Mouse (Mus musculus): ENCODE data around the gene Lcn5. TPM values are rescaled to one million over a fixed set of nuclear protein-coding genes. Genes with fewer than 3 reads are reported as not detected.

The Lcn5 gene
- 0.52 and 3.7 TPM in 2 replicates for polyA plus RNA-seq (2012; rRNA removed; ENCODE audit: low replicate concordance)

DNA sequence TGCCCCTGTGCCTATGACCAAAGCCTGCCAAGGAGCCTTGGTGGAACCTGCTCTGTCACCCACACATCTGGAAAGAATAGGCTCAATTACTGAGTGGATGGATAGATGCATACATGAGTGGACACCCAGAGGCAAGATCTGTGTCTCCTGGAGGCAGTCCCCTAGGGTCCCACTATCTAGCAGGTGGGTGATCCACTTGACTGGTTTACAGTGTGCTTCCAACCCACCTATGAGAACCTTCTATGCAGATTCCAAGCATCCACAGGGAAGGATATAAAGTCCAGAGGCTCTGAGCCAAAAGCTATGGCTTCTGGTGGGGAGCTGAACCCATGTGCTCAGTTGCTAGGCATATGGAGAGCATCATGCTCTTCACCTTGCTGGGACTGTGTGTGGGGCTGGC is at the start of gene Lcn5:
Lcn5 (plus strand) TSS at position 301 of the 400 bp plus-strand sequence.

DNA sequence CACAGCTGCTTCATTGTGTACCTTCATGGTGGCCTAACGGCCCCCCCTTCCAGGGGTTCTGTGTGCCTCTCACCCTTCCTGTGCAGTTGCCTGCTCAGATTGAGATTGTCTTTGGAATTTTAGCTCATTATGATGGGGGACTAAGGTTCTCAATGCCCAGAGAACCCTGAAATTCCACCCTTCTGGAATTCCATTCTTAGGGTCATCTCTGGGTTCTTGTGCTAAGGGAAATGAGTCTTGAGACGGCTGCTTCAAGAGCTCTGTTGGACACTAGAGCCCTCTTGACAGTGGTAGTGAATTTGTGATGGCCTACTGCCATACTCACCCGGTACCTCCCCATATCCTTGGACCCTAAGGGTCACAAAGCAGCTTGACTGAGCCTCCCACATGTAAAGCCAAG is 40.2 kb upstream of the Lcn5 start, which contains the start of gene Ccdc183:
Ccdc183 (minus strand) TSS at position 101 of the 400 bp plus-strand sequence.

DNA sequence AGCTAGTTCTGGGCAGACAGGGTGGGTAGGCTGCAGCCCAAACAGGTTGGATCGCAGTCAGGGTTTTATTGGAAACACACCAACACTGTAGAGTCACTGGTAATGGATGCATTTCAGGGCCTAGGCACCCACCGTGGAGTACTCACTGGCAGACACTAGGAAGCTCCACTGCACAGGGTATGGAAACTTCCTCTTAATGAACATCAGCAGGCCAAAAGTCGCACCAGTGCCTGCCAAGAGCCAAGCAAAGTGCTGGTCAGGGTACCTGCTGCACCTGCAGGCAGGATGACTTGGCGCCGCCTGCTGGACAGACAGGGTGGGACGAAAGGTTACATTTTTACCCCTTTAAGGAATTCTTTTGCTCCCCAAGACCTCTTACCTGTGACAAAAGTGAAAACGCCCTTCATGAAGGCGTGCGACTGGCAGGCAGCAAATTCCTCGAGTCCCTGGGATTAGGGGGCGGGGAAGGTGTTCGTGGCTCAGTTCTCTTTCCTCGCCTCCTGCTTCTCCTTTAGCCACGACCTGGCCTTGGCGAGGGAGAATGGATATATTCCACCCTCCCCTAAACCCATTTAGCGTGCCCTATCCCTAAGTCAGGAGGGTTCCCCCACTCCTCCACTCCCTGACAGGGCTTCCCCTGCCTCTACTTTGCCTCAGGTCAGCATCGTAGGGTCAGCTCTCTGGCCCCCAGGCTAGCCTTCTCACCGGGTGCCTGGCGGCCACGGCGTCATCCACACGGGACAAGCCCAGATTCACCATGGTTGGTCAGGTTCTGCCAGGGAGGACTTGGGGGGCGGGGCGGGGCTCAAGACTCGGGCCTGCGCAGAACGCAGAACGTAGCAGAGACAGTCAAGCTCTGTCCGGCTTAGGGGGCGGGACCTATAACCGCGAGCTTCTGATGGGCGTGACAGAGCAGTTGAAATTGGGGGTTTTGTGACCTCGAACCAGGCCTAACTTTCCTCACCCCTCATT is 36.2 kb upstream of the Lcn5 start, which contains the start of gene Tmem141:
Tmem141 (minus strand) TSS at position 777 of the 972 bp plus-strand sequence.

DNA sequence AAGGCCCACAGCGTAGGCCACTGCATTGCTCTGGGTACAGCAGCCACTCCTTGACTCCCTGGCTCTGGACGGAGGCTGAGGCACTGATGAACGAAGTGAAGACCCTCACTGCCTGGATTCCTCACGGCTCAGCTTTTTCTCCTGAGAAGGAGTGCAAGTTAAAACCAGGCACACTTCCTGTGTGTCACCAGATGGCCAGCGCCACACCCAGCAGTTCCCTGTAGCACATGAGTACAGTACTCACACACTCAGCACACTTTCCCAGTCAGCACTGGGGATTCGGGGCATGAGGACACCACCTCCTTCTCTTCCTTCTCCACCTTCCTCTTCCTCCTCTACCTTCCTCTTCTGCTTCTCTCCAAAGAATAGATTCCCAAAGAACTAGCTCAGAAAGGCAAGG is 29.9 kb upstream of the Lcn5 start, which contains the start of gene Fcna:
Fcna (minus strand) TSS at position 220 of the 400 bp plus-strand sequence.

DNA sequence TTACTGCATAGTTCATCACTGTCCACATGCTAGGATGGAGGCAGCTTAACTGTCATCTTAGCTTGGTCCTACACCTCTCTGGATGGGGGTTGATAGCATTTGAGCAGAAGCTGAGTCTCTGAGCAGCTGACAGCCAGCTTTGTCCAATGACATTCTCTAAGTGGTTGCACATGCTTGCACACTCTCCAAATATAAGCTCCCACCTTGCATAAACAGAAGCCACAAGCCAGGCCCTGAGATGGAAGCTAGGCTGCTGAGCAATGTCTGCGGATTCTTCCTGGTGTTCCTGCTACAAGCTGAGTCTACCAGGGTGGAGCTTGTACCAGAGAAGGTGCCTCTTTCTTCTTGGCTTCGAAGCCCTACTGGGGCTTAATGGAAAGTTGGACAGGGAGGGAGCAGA is 4.8 kb upstream of the Lcn5 start, which contains the start of gene Lcn8:
Lcn8 (plus strand) TSS at position 219 of the 400 bp plus-strand sequence.

DNA sequence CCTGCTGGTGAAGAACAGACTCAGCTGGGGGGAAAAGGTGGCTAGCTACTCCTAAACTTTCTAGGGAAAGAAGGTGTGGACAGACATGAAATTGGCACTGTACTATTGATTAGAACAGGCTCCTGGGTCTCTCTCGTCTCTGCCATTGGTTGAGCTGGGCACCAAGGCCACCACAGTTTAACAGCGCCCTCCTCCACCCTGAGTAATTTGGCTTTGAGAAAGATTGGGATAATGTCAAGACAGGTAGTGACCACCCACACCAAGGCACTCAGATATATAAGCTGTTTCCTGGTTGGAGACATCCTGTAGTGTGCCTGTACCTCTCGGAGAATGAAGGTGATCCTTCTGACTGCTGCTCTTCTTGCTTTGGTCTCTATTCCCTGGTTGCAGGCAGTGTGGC is 18.7 kb downstream of the Lcn5 start, which contains the start of gene Lcn6:
Lcn6 (plus strand) TSS at position 301 of the 400 bp plus-strand sequence.

DNA sequence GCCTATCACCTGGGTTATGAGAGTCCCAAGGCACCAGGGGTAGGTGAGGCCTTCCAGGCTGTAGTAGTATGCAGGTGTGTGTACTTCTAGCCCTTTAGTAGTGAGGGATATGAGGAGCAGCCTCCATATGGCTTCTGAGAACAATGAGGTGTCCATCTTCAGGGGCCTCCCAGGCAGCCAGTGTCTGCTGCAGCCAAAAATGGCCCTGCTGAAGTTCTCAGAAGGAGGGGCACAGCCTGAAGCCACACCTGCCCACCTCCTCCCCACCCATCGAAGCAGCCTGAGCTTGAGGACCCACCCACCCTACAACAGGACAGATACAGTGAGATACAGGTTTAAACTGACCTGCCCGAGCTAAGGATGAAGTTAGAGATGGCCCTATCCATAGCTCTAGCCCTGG is 24.7 kb downstream of the Lcn5 start, which contains the start of gene Lcn10:
Lcn10 (plus strand) TSS at position 301 of the 400 bp plus-strand sequence.

DNA sequence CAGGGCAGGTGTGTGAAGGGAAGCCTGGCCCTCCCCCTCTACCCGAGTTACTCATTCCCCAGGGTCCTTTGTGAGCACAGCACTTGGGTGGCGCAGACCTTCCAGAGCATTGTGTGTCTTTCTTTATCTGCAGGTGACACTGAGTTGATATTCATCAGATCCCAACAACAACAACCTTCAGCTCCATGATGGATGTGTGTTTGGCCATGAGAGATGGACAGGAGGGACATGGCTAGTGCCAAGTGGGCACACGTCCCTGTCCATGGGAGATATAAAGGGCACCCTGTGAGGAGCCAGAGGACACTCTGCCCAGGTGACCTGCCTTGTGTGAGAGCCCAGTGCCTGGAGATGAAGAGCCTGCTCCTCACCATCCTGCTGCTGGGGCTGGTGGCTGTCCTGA is 42.0 kb downstream of the Lcn5 start, which contains the start of gene Obp2a:
Obp2a (plus strand) TSS at position 301 of the 400 bp plus-strand sequence.

DNA sequence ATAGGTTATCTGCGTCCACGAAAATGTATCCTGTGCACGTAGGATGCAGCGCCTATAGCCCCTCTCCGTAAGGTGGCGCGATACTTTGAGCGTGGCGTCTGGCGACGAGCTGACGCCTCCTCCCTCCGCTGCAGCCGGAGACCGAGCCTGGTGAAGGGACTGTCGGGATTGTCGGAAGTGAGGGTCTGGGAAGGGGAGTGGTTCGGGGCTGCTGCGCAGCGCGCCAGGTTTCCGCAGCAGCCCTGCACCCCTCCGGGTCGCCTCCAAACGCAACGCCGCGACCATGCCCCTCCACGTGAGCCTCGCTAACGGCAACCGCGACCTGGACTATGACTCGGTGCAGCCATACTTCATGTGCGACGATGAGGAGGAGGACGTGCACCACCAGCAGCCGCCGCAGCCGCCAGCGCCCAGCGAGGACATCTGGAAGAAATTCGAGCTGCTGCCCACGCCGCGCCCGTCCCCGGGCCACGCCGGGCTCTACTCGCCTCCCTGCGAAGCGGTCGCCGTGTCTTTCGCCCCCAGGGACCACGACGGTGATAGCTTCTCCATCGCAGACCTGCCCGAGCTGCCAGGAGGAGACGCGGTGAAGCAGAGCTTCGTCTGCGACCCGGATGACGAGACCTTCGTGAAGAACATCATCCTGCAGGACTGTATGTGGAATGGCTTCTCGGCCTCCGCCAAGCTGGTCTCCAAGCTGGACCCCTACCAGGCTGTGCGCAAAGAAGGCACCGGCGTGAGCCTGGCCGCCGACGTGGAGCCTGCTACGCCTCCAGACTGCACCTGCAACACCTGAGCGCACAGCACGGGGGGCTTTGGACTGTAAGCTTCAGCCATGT is 49.1 kb downstream of the Lcn5 start, which contains the start of gene Bmyc:
Bmyc (plus strand) TSS at position 97 of the 839 bp plus-strand sequence.

Other genes starting within 250 kb of the Lcn5 start
- gene Fut7, start 234.7 kb upstream of the Lcn5 start, polyA plus RNA-seq (2012; rRNA removed; ENCODE audit: low replicate concordance): 0.62 and 0.96 TPM in 2 replicates
- gene Abca2, start 229.2 kb upstream of the Lcn5 start, polyA plus RNA-seq (2012; rRNA removed; ENCODE audit: low replicate concordance): 41.7 and 62.8 TPM in 2 replicates
- 1.8 and 3.2 TPM in 2 replicates for gene Clic3, start 201.1 kb upstream of the Lcn5 start, polyA plus RNA-seq (2012; rRNA removed; ENCODE audit: low replicate concordance)
- gene Paxx, start 196.9 kb upstream of the Lcn5 start, polyA plus RNA-seq (2012; rRNA removed; ENCODE audit: low replicate concordance): 79.2 and 84.7 TPM in 2 replicates
- gene Ptgds, start 187.9 kb upstream of the Lcn5 start, polyA plus RNA-seq (2012; rRNA removed; ENCODE audit: low replicate concordance): 1.2 and 6.5 TPM in 2 replicates
- gene Lcn12, start 164.0 kb upstream of the Lcn5 start, polyA plus RNA-seq (2012; rRNA removed; ENCODE audit: low replicate concordance): 0.33 TPM in 1 of 2 replicates, not detected in the other
- gene Fbxw5, start 157.2 kb upstream of the Lcn5 start, polyA plus RNA-seq (2012; rRNA removed; ENCODE audit: low replicate concordance): 27.6 and 47.3 TPM in 2 replicates
- 5.9 and 7.9 TPM in 2 replicates for gene C8g, start 156.2 kb upstream of the Lcn5 start, polyA plus RNA-seq (2012; rRNA removed; ENCODE audit: low replicate concordance)
- 13.9 and 22.5 TPM in 2 replicates for gene Traf2, start 111.0 kb upstream of the Lcn5 start, polyA plus RNA-seq (2012; rRNA removed; ENCODE audit: low replicate concordance)
- 127 and 142 TPM in 2 replicates for gene Edf1, start 100.1 kb upstream of the Lcn5 start, polyA plus RNA-seq (2012; rRNA removed; ENCODE audit: low replicate concordance)
- 1.8 and 5.5 TPM in 2 replicates for gene Mamdc4, start 83.1 kb upstream of the Lcn5 start, polyA plus RNA-seq (2012; rRNA removed; ENCODE audit: low replicate concordance)
- 48.6 and 87.4 TPM in 2 replicates for gene Phpt1, start 82.7 kb upstream of the Lcn5 start, polyA plus RNA-seq (2012; rRNA removed; ENCODE audit: low replicate concordance)
- gene Ajm1, start 76.2 kb upstream of the Lcn5 start, polyA plus RNA-seq (2012; rRNA removed; ENCODE audit: low replicate concordance): 0.37 and 2.6 TPM in 2 replicates
- gene Rabl6, start 49.4 kb upstream of the Lcn5 start, polyA plus RNA-seq (2012; rRNA removed; ENCODE audit: low replicate concordance): 52.3 and 88.3 TPM in 2 replicates
- gene Ccdc183, start 40.3 kb upstream of the Lcn5 start, polyA plus RNA-seq (2012; rRNA removed; ENCODE audit: low replicate concordance): not detected in 2 replicates
- 31.8 and 53.1 TPM in 2 replicates for gene Tmem141, start 35.9 kb upstream of the Lcn5 start, polyA plus RNA-seq (2012; rRNA removed; ENCODE audit: low replicate concordance)
- 16.8 and 21.3 TPM in 2 replicates for gene Fcna, start 29.9 kb upstream of the Lcn5 start, polyA plus RNA-seq (2012; rRNA removed; ENCODE audit: low replicate concordance)
- gene Lcn8, start 4.8 kb upstream of the Lcn5 start, polyA plus RNA-seq (2012; rRNA removed; ENCODE audit: low replicate concordance): 0.64 and 5.5 TPM in 2 replicates
- 0.78 TPM in 1 of 2 replicates, not detected in the other for gene Lcn6, start 18.8 kb downstream of the Lcn5 start, polyA plus RNA-seq (2012; rRNA removed; ENCODE audit: low replicate concordance)
- gene Lcn10, start 24.8 kb downstream of the Lcn5 start, polyA plus RNA-seq (2012; rRNA removed; ENCODE audit: low replicate concordance): 0.24 and 0.62 TPM in 2 replicates
- not detected in 2 replicates for gene Obp2a, start 42.1 kb downstream of the Lcn5 start, polyA plus RNA-seq (2012; rRNA removed; ENCODE audit: low replicate concordance)
- 48.0 and 66.2 TPM in 2 replicates for gene Bmyc, start 48.8 kb downstream of the Lcn5 start, polyA plus RNA-seq (2012; rRNA removed; ENCODE audit: low replicate concordance)
- not detected in 2 replicates for gene Obp2b, start 79.1 kb downstream of the Lcn5 start, polyA plus RNA-seq (2012; rRNA removed; ENCODE audit: low replicate concordance)
- gene Lcn3, start 107.6 kb downstream of the Lcn5 start, polyA plus RNA-seq (2012; rRNA removed; ENCODE audit: low replicate concordance): not detected in 2 replicates
- not detected in 2 replicates for gene Lcn11, start 119.1 kb downstream of the Lcn5 start, polyA plus RNA-seq (2012; rRNA removed; ENCODE audit: low replicate concordance)
- not detected in 2 replicates for gene Gm13539, start 124.3 kb downstream of the Lcn5 start, polyA plus RNA-seq (2012; rRNA removed; ENCODE audit: low replicate concordance)
- gene Glt6d1, start 157.9 kb downstream of the Lcn5 start, polyA plus RNA-seq (2012; rRNA removed; ENCODE audit: low replicate concordance): not detected in 2 replicates
- gene Lcn9, start 165.2 kb downstream of the Lcn5 start, polyA plus RNA-seq (2012; rRNA removed; ENCODE audit: low replicate concordance): 0.44 and 2.1 TPM in 2 replicates
- not detected in 2 replicates for gene Sohlh1, start 189.3 kb downstream of the Lcn5 start, polyA plus RNA-seq (2012; rRNA removed; ENCODE audit: low replicate concordance)
- gene Kcnt1, start 205.8 kb downstream of the Lcn5 start, polyA plus RNA-seq (2012; rRNA removed; ENCODE audit: low replicate concordance): 1.5 and 1.7 TPM in 2 replicates

Data from subcutaneous adipose tissue, adult 2 months (tissue).